In genomic region chr7:142902931-142903330, GRCm38 (mm10) we compare ENCODE assay signal across 12 mouse cellular contexts. TPM values are rescaled to one million over a fixed set of nuclear protein-coding genes. Genes with fewer than 3 reads are reported as not detected.
A peak's percentile ranks its signal among the peaks of the same experiment; 100 is the strongest.
DNase-seq lines count a peak whose midpoint lies in the region; ATAC-seq and TF ChIP-seq lines count a peak whose summit lies in the region.
"Had no signal": no experiment of that assay in that cellular context is flagged by ENCODE, and none has a peak within 500 bp of the region (broad histone marks: within the 10 kb centered on the region; RNA-seq: fewer than 3 reads in every experiment).

No protein-coding gene starts in this region.

- H3K9ac ChIP-seq in embryonic facial prominence, embryonic 14.5 days (ENCODE audit: low read depth, low read length) = no peak overlapping the region
- H3K9ac ChIP-seq in hindbrain, embryonic 15.5 days = no peak overlapping the region
- H3K9ac ChIP-seq in neural tube, embryonic 12.5 days = no peak overlapping the region
- H3K9ac ChIP-seq in liver, postnatal 0 days (replicated peaks) = no peak overlapping the region
- H3K9ac ChIP-seq: kidney, embryonic 15.5 days; liver, embryonic 15.5 days had no signal

- H3K4me2 ChIP-seq in embryonic facial prominence, embryonic 14.5 days (ENCODE audit: low read depth, low read length) = no peak overlapping the region
- no peak overlapping the region for H3K4me2 ChIP-seq in hindbrain, embryonic 15.5 days
- H3K4me2 ChIP-seq in neural tube, embryonic 12.5 days (replicated peaks) = no peak overlapping the region
- H3K4me2 ChIP-seq in liver, postnatal 0 days (ENCODE audit: low read depth, low read length) = no peak overlapping the region
- H3K4me2 ChIP-seq: kidney, embryonic 15.5 days; liver, embryonic 15.5 days had no signal

- 0 out of 2 replicates have a peak, but pooled peaks cover 2% of the 10 kb centered on the region for H3K4me1 ChIP-seq in embryonic facial prominence, embryonic 14.5 days (ENCODE audit: control insufficient read depth, insufficient read depth, low read length)
- peaks cover 43% of the 10 kb centered on the region for H3K4me1 ChIP-seq in hindbrain, embryonic 15.5 days (replicated peaks)
- H3K4me1 ChIP-seq in neural tube, embryonic 12.5 days = peaks cover 35% of the 10 kb centered on the region
- H3K4me1 ChIP-seq in liver, postnatal 0 days (ENCODE audit: insufficient read depth) = no peaks in the 10 kb centered on the region
- H3K4me1 ChIP-seq: liver, embryonic 15.5 days had no signal

- H3K27me3 ChIP-seq in embryonic facial prominence, embryonic 14.5 days (replicated peaks; ENCODE audit: control insufficient read depth, insufficient read depth, low read length) = no peaks in the 10 kb centered on the region; the same call in 1 of the 2 replicates
- no peaks in the 10 kb centered on the region for H3K27me3 ChIP-seq in hindbrain, embryonic 15.5 days
- H3K27me3 ChIP-seq in neural tube, embryonic 12.5 days (replicated peaks) = no peaks in the 10 kb centered on the region
- H3K27me3 ChIP-seq in liver, postnatal 0 days (ENCODE audit: insufficient read depth, low read length) = peaks cover 8% of the 10 kb centered on the region; the same call in 1 of the 2 replicates

- TF ChIP-seq EP300 in liver, postnatal 0 days (IDR thresholded peaks at IDR 0.05; ENCODE audit: low read depth) = no peak

- 20% methylated on average over 4 of the region's 4 CpGs for WGBS in embryonic facial prominence, embryonic 14.5 days
- 11% methylated on average over 4 of the region's 4 CpGs for WGBS in hindbrain, embryonic 15.5 days
- WGBS in neural tube, embryonic 12.5 days = 8% methylated on average over 4 of the region's 4 CpGs
- WGBS in liver, postnatal 0 days (ENCODE audit: insufficient replicate concordance) = 46% methylated on average over 4 of the region's 4 CpGs

- H3K27ac ChIP-seq in layer of hippocampus, adult 2 months = peak overlapping the region; percentile 53; the same call in 1 of the 2 replicates
- H3K27ac ChIP-seq in embryonic facial prominence, embryonic 14.5 days (replicated peaks; ENCODE audit: low read depth, low read length) = no peak overlapping the region
- peak overlapping the region; percentile 46 for H3K27ac ChIP-seq in hindbrain, embryonic 15.5 days (replicated peaks)
- H3K27ac ChIP-seq in neural tube, embryonic 12.5 days = no peak overlapping the region; the same call in 1 of the 2 replicates
- no peak overlapping the region for H3K27ac ChIP-seq in liver, postnatal 0 days (ENCODE audit: low read depth)
- H3K27ac ChIP-seq: kidney, embryonic 15.5 days; liver, embryonic 15.5 days had no signal

- ATAC-seq in embryonic facial prominence, embryonic 14.5 days (ENCODE audit: low read depth) = peak; percentile 59; the same call in 1 of the 2 replicates
- peak; percentile 64; the same call in 1 of the 2 replicates for ATAC-seq in hindbrain, embryonic 15.5 days (ENCODE audit: low FRiP score, low read depth)
- peak; percentile 68 for ATAC-seq in neural tube, embryonic 12.5 days (ENCODE audit: low FRiP score, low read depth)
- ATAC-seq in liver, postnatal 0 days = no peak
- ATAC-seq: Patski had no signal

- peak in 1 of 2 experiments; percentile 30 for DNase-seq in layer of hippocampus, adult 2 months (ENCODE audit: low spot score in 2 of 2)
- DNase-seq in layer of hippocampus, adult 11-12 months (ENCODE audit: low spot score) = no peak
- peak; percentile 35 for DNase-seq in embryonic facial prominence, embryonic 14.5 days (ENCODE audit: low spot score)
- no peak for DNase-seq in cerebellum, postnatal 36 days
- no peak for DNase-seq in heart, postnatal 10 days
- DNase-seq in liver, postnatal 0 days = no peak

- no peaks in the 10 kb centered on the region for H3K36me3 ChIP-seq in embryonic facial prominence, embryonic 14.5 days (ENCODE audit: control insufficient read depth, insufficient read depth, low read length)
- no peaks in the 10 kb centered on the region for H3K36me3 ChIP-seq in hindbrain, embryonic 15.5 days
- no peaks in the 10 kb centered on the region for H3K36me3 ChIP-seq in neural tube, embryonic 12.5 days
- no peaks in the 10 kb centered on the region for H3K36me3 ChIP-seq in liver, postnatal 0 days (replicated peaks; ENCODE audit: insufficient read depth, low read length)
- H3K36me3 ChIP-seq: kidney, embryonic 15.5 days; liver, embryonic 15.5 days had no signal

- H3K4me3 ChIP-seq in layer of hippocampus, adult 2 months = no peak overlapping the region
- no peak overlapping the region for H3K4me3 ChIP-seq in embryonic facial prominence, embryonic 14.5 days (ENCODE audit: low read depth, low read length)
- H3K4me3 ChIP-seq in hindbrain, embryonic 15.5 days = no peak overlapping the region
- no peak overlapping the region for H3K4me3 ChIP-seq in neural tube, embryonic 12.5 days
- no peak overlapping the region for H3K4me3 ChIP-seq in liver, postnatal 0 days (ENCODE audit: low read depth, low read length)
- H3K4me3 ChIP-seq: kidney, embryonic 15.5 days; liver, embryonic 15.5 days; megakaryocyte, embryonic 14.5 days had no signal

- no peak for TF ChIP-seq CTCF in layer of hippocampus, adult 2 months (conservative IDR thresholded peaks at IDR 0.05)
- TF ChIP-seq CTCF in liver, postnatal 0 days (IDR thresholded peaks at IDR 0.05; ENCODE audit: low read depth) = no peak

- H3K9me3 ChIP-seq in embryonic facial prominence, embryonic 14.5 days (ENCODE audit: control insufficient read depth, low read length) = no peaks in the 10 kb centered on the region
- H3K9me3 ChIP-seq in hindbrain, embryonic 15.5 days = no peaks in the 10 kb centered on the region
- H3K9me3 ChIP-seq in neural tube, embryonic 12.5 days = no peaks in the 10 kb centered on the region
- no peaks in the 10 kb centered on the region for H3K9me3 ChIP-seq in liver, postnatal 0 days (ENCODE audit: low read length)
- H3K9me3 ChIP-seq: kidney, embryonic 15.5 days; liver, embryonic 15.5 days; megakaryocyte, embryonic 14.5 days had no signal

- intact Hi-C loops in heart, postnatal 10 days (cut with DNase I) = no loop called here

RNA-seq across cellular contexts. Expression of gene Th, which starts 28.0 kb away (rescaled TPM):
- under 1 TPM; 0.36 to 0.93 TPM for total RNA-seq in layer of hippocampus, adult 2 months (2021)
- polyA plus RNA-seq in embryonic facial prominence, embryonic 14.5 days (2014; fragmentation: Nextera tagmentation; extraction: Ambion mirVana) = 7.3 and 8.5 TPM in 2 replicates
- 10.7 and 11.0 TPM in 2 replicates for polyA plus RNA-seq in hindbrain, embryonic 15.5 days (2015; fragmentation: Nextera tagmentation; extraction: Ambion mirVana)
- 21.6 and 28.0 TPM in 2 replicates for polyA plus RNA-seq in neural tube, embryonic 12.5 days (2016; fragmentation: Nextera tagmentation; extraction: Ambion mirVana)
- not detected for total RNA-seq in heart, postnatal 10 days (2021)
- not detected in 2 replicates for polyA plus RNA-seq in liver, postnatal 0 days (2015; fragmentation: Nextera tagmentation; extraction: Ambion mirVana)
- polyA plus RNA-seq: Patski had no signal

Comparison
In these comparisons a context has a peak if more than half of its experiments do, and no peak if none do; other contexts are left out.
1. H3K27ac ChIP-seq: peak in layer of hippocampus, adult 2 months (single experiment) and hindbrain, embryonic 15.5 days (single experiment); none in embryonic facial prominence, embryonic 14.5 days (single experiment), neural tube, embryonic 12.5 days (single experiment) and liver, postnatal 0 days (single experiment).